Mouse (Mus musculus): ENCODE measurements around the gene Dcaf8.

- TF ChIP-seq EP300 (IDR thresholded peaks at IDR 0.05; ENCODE audit: low read depth) (no peak), CTCF (IDR thresholded peaks at IDR 0.05; ENCODE audit: low read depth) (no peak)
Measured at GRCm38 (mm10) chr1:172132319-172132718, 15.6 kb upstream of the Dcaf8 start.
